Mouse (Mus musculus) midbrain, embryonic 13.5 days (tissue): ENCODE measurements around the gene Olfr90. TPM values are rescaled to one million over a fixed set of nuclear protein-coding genes. Genes with fewer than 3 reads are reported as not detected.
A peak's percentile ranks its signal among the peaks of the same experiment; 100 is the strongest.

Experiments used
- ATAC-seq: fragments of 200-750 bp; cut with Nextera tagmentation; 2 replicates; pipeline ENCODE4 v1.8.0; 2017; ENCODE audit warnings: mild to moderate bottlenecking, moderate TSS enrichment, moderate library complexity
- H3K27ac ChIP-seq: fragments of 300-500 bp; sonication (generic); 2 replicates; pipeline ENCODE4 v1.5.1; 2015; ENCODE audit warnings: inconsistent platforms, mild to moderate bottlenecking, moderate library complexity
- H3K27me3 ChIP-seq: fragments of 300-500 bp; sonication (generic); 2 replicates; pipeline ENCODE4 v1.6.1; 2015; ENCODE audit warnings: mild to moderate bottlenecking, inconsistent platforms
- H3K36me3 ChIP-seq: fragments of 300-500 bp; sonication (generic); 2 replicates; pipeline ENCODE4 v1.6.1; 2015; ENCODE audit warnings: mild to moderate bottlenecking, inconsistent platforms
- H3K4me1 ChIP-seq: fragments of 300-500 bp; sonication (generic); replicated peaks from 2 replicates; pipeline ENCODE4 v1.6.1; 2015; ENCODE audit warnings: inconsistent platforms
- H3K4me2 ChIP-seq: fragments of 300-500 bp; sonication (generic); replicated peaks from 2 replicates; pipeline ENCODE4 v1.6.1; 2015; ENCODE audit warnings: moderate library complexity, mild to moderate bottlenecking, inconsistent platforms
- H3K4me3 ChIP-seq: fragments of 300-500 bp; sonication (generic); replicated peaks from 2 replicates; pipeline ENCODE4 v1.5.1; 2015; ENCODE audit warnings: mild to moderate bottlenecking, inconsistent platforms
- H3K9ac ChIP-seq: fragments of 300-500 bp; sonication (generic); replicated peaks from 2 replicates; pipeline ENCODE4 v1.6.1; 2015; ENCODE audit warnings: mild to moderate bottlenecking, inconsistent platforms
- H3K9me3 ChIP-seq: fragments of 300-500 bp; sonication (generic); 2 replicates; pipeline ENCODE4 v1.6.1; 2016; ENCODE audit warnings: mild to moderate bottlenecking, inconsistent platforms
- WGBS: fragments of 180-500 bp; shearing (Covaris S2); methylation state at CpG from one replicate; pipeline ENCODE4 v1.1.7; 2015; 5-methylcytosine and 5-hydroxymethylcytosine counted together
- polyA plus RNA-seq: library from polyadenylated mRNA; unstranded; fragments of >200 nt; fragmentation: Nextera tagmentation; extraction: Ambion mirVana; gene quantifications from 2 replicates; pipeline ENCODE4 v1.2.1, GENCODE M21; 2015

The Olfr90 gene
- polyA plus RNA-seq, 1 experiment from 2014 or later: not detected

DNA sequence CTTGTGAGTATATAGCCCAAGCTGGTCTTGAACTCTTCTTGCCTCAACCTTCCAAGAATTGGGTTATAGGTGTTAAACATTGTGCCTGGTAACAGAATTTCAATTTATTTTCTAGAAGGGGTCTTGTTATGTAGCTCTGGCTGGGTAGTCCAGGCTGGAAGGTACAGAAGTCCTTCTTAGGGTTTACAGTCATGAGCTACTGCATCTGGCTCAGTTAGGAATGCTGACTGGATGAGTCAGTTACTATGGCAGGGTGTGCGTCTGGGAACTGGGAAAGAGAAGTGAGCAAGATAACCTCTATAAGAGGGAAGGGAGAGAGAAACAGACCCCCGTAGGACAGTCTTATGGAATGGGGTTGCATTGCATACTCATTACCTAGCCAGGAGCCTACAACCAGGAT is 12.5 kb downstream of the Olfr90 start:
- Histone ChIP-seq H3K9me3 (no peaks in the 10 kb centered on the region), H3K4me1 (peaks cover 41% of the 10 kb centered on the region), H3K4me2 (no peak overlapping the region), H3K9ac (no peak overlapping the region), H3K36me3 (peaks cover 61% of the 10 kb centered on the region), H3K27ac (no peak overlapping the region), H3K27me3 (0 out of 2 replicates have a peak, but pooled peaks cover 4% of the 10 kb centered on the region), H3K4me3 (no peak overlapping the region)
- ATAC-seq: no peak
- WGBS: 98% methylated on average over 2 of the region's 2 CpGs

GRCm38 (mm10) chr17:37075181-37075580 is 13.1 kb downstream of the Olfr90 start:
- Histone ChIP-seq H3K4me2 (no peak overlapping the region), H3K27ac (no peak overlapping the region), H3K4me3 (no peak overlapping the region), H3K27me3 (0 out of 2 replicates have a peak, but pooled peaks cover 4% of the 10 kb centered on the region), H3K9ac (no peak overlapping the region), H3K9me3 (no peaks in the 10 kb centered on the region), H3K4me1 (peaks cover 37% of the 10 kb centered on the region), H3K36me3 (peaks cover 66% of the 10 kb centered on the region)
- no peak for ATAC-seq
- WGBS: 84% methylated on average over 6 of the region's 6 CpGs

DNA sequence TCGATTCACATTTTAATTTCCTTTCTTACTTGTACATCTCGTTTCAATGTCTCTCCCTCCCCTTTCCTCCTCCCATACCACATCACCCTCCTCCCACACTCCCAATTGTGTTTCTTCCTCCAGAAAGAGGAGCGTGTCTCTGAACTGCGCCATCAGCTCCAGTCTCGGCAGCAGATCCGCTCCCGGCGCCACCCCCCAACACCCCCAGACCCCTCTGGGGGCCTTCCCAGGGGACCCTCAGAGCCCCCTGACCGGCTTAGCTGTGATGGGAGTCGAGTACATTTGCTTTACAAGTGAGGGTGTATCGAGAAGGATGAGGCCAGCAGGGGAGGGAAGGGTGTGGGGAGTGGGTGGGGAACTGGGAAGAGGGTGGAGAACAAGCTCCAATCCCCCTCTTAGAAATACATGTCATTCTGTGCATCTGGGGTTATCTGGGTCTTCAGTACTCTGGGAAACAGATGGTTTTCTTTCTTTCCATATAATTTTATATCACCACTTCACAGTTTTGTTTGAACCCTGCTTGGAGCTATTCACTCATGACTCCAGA is 15.5 kb downstream of the Olfr90 start:
- H3K27me3 ChIP-seq: 0 out of 2 replicates have a peak, but pooled peaks cover 4% of the 10 kb centered on the region
- peak overlapping the region; percentile 60 for H3K27ac ChIP-seq
- peak; percentile 37; the same call in 1 of the 2 replicates for ATAC-seq
- H3K4me2 ChIP-seq: no peak overlapping the region
- 24% methylated on average over 11 of the region's 11 CpGs for WGBS
- H3K4me1 ChIP-seq: peaks cover 16% of the 10 kb centered on the region
- no peak overlapping the region for H3K9ac ChIP-seq
- no peaks in the 10 kb centered on the region for H3K9me3 ChIP-seq
- peaks cover 90% of the 10 kb centered on the region for H3K36me3 ChIP-seq
- no peak overlapping the region for H3K4me3 ChIP-seq

DNA sequence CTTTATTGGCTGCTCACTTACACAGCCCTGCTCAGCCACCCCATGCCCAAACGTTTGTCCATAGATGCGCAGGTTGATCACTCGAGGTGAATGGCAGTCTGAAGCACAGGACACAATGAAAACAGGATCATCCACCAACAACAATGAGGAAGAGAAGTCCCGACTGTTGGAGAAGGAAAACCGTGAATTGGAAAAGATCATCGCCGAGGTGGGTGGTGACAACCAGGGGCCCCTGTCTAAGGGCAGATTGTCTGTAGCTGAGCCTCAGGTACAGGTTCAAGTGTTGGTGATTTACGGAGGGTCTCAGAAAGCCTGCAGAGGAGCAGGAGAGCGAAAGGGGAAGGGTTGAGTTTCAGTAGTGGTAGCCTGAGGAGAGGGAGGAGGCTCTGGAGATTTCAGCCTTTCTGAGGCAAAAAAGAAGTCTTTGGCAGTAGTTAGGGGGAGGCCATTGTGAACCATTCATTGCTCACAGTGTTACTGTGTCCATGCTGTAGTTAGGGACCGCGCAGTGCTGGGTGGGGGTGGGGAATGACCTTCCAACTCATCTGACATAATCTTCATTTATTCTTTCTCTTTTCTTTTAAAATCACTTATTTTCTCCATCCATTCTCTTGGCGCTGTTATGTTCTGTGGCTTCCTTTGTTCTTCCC is 16.1 kb downstream of the Olfr90 start:
- no peak overlapping the region for H3K4me3 ChIP-seq
- H3K9me3 ChIP-seq: no peaks in the 10 kb centered on the region
- WGBS: 50% methylated on average over 12 of the region's 12 CpGs
- H3K4me2 ChIP-seq: no peak overlapping the region
- peaks cover 96% of the 10 kb centered on the region for H3K36me3 ChIP-seq
- peak overlapping the region; percentile 60; the same call in 1 of the 2 replicates for H3K27ac ChIP-seq
- 0 out of 2 replicates have a peak, but pooled peaks cover 4% of the 10 kb centered on the region for H3K27me3 ChIP-seq
- H3K9ac ChIP-seq: 0 out of 2 replicates have a peak overlapping the region, but pooled peaks have one; percentile 16
- peaks cover 16% of the 10 kb centered on the region for H3K4me1 ChIP-seq
- peak; percentile 48; the same call in 1 of the 2 replicates for ATAC-seq

GRCm38 (mm10) chr17:37070121-37070520 is 18.2 kb downstream of the Olfr90 start:
- WGBS: 88% methylated on average over 8 of the region's 8 CpGs
- ATAC-seq: no peak
- peaks cover 99% of the 10 kb centered on the region for H3K36me3 ChIP-seq

GRCm38 (mm10) chr17:37067861-37068260 is 20.4 kb downstream of the Olfr90 start:
- Histone ChIP-seq H3K9me3 (no peaks in the 10 kb centered on the region), H3K36me3 (peaks cover 99% of the 10 kb centered on the region), H3K4me1 (peaks cover 19% of the 10 kb centered on the region), H3K27ac (0 out of 2 replicates have a peak overlapping the region, but pooled peaks have one; percentile 6), H3K4me2 (no peak overlapping the region), H3K27me3 (no peaks in the 10 kb centered on the region), H3K9ac (no peak overlapping the region), H3K4me3 (no peak overlapping the region)
- 81% methylated on average over 1 of the region's 1 CpGs for WGBS
- no peak for ATAC-seq

More at GRCm38 (mm10) chr17:37070121-37070520, 18.2 kb downstream of the Olfr90 start:
- Histone ChIP-seq H3K27ac (no peak overlapping the region), H3K4me2 (no peak overlapping the region), H3K9ac (no peak overlapping the region), H3K4me1 (peaks cover 16% of the 10 kb centered on the region), H3K27me3 (no peaks in the 10 kb centered on the region), H3K9me3 (no peaks in the 10 kb centered on the region), H3K4me3 (no peak overlapping the region)

GRCm38 (mm10) chr17:37065993-37066392 is 22.3 kb downstream of the Olfr90 start:
- H3K9me3 ChIP-seq: no peaks in the 10 kb centered on the region
- 97% methylated on average over 2 of the region's 2 CpGs for WGBS
- no peak overlapping the region for H3K27ac ChIP-seq
- ATAC-seq: no peak
- no peak overlapping the region for H3K9ac ChIP-seq
- H3K36me3 ChIP-seq: peaks cover 99% of the 10 kb centered on the region
- H3K27me3 ChIP-seq: no peaks in the 10 kb centered on the region
- H3K4me1 ChIP-seq: peaks cover 9% of the 10 kb centered on the region; the same call in 1 of the 2 replicates
- no peak overlapping the region for H3K4me2 ChIP-seq
- no peak overlapping the region for H3K4me3 ChIP-seq

- H3K27me3 ChIP-seq: no peaks in the 10 kb centered on the region
- no peak overlapping the region for H3K4me2 ChIP-seq
- no peak overlapping the region for H3K27ac ChIP-seq
- no peak overlapping the region for H3K4me3 ChIP-seq
- H3K36me3 ChIP-seq: peaks cover 96% of the 10 kb centered on the region
- H3K4me1 ChIP-seq: peaks cover 9% of the 10 kb centered on the region; the same call in 1 of the 2 replicates
- H3K9ac ChIP-seq: no peak overlapping the region
- WGBS: 52% methylated on average over 11 of the region's 11 CpGs
- no peaks in the 10 kb centered on the region for H3K9me3 ChIP-seq
- ATAC-seq: no peak; the same call in 1 of the 2 replicates
These were observed 24.4 kb downstream of the Olfr90 start for GRCm38 (mm10) chr17:37063686-37064495.

DNA sequence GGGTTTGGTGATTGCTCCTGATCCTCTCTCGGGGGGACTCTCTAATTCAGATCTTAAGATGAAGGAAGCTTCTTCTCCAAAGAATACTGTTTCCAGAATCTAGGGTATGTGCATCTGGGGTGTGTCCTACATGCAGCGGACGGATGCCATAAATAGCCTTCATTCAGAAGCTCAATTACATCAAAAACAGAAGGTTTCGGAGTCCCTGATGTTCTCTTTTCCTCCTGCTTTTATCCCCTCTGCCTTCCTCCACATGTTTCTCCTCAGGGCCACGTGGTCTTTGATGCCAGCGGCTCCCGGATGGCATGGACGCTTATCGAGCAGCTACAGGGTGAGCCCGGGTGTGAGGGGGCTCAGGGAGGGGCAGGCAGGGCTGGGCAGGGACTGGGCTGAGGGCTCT is 25.2 kb downstream of the Olfr90 start:
- Histone ChIP-seq H3K4me1 (peaks cover 9% of the 10 kb centered on the region; the same call in 1 of the 2 replicates), H3K4me2 (no peak overlapping the region), H3K36me3 (peaks cover 95% of the 10 kb centered on the region), H3K27ac (no peak overlapping the region), H3K9ac (no peak overlapping the region), H3K4me3 (no peak overlapping the region), H3K27me3 (no peaks in the 10 kb centered on the region), H3K9me3 (no peaks in the 10 kb centered on the region)
- ATAC-seq: no peak
- 55% methylated on average over 10 of the region's 10 CpGs for WGBS

DNA sequence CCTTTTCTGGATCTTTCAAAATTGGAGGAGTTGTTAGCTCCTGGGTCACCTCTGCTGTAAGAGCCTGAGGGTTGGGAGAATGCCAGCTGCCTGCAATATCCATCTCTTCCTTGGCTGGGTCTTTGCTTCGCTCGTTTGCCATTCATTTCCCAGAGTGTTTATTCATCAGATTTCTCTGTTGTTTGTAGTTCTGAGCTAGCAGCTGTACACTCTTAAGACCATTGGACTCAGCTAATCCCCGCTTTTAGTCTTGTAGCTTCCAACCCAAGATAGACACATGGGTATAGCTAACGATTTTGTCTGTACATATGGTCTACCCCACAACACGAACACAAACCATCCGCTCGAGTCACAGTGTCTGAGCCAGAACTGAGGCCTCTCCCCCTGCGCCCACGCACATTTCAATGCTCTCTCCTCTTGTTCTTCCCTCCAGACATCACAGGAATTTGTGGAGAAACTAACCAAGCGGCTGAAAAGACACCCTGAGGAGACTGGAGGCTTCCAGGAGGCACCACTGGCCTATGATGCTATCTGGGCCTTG is 26.1 kb downstream of the Olfr90 start:
- Histone ChIP-seq H3K4me3 (no peak overlapping the region), H3K9ac (no peak overlapping the region), H3K4me1 (peaks cover 9% of the 10 kb centered on the region; the same call in 1 of the 2 replicates), H3K9me3 (no peaks in the 10 kb centered on the region), H3K27me3 (no peaks in the 10 kb centered on the region), H3K4me2 (no peak overlapping the region), H3K27ac (no peak overlapping the region), H3K36me3 (peaks cover 91% of the 10 kb centered on the region)
- ATAC-seq: no peak
- WGBS: 78% methylated on average over 10 of the region's 10 CpGs

GRCm38 (mm10) chr17:37061435-37061834 is 26.9 kb downstream of the Olfr90 start:
- no peak for ATAC-seq
- no peaks in the 10 kb centered on the region for H3K27me3 ChIP-seq
- no peaks in the 10 kb centered on the region for H3K9me3 ChIP-seq
- H3K27ac ChIP-seq: no peak overlapping the region
- peaks cover 14% of the 10 kb centered on the region for H3K4me1 ChIP-seq
- no peak overlapping the region for H3K4me2 ChIP-seq
- H3K4me3 ChIP-seq: no peak overlapping the region
- peaks cover 90% of the 10 kb centered on the region for H3K36me3 ChIP-seq
- H3K9ac ChIP-seq: no peak overlapping the region
- 70% methylated on average over 3 of the region's 3 CpGs for WGBS
